Mouse (Mus musculus): ENCODE measurements around the gene Prrc2b.

The Prrc2b gene

GRCm38 (mm10) chr2:32137667-32138266 is 13.1 kb upstream of the Prrc2b start:
- DNase-seq, result peak; percentile 99

GRCm38 (mm10) chr2:32139377-32139776 is 11.5 kb upstream of the Prrc2b start:
- DNase-seq, result no peak

GRCm38 (mm10) chr2:32140498-32140934 is 10.4 kb upstream of the Prrc2b start:
- no peak for DNase-seq

GRCm38 (mm10) chr2:32141602-32142001 is 9.3 kb upstream of the Prrc2b start:
- no peak for DNase-seq

- no peak for DNase-seq
Observed at GRCm38 (mm10) chr2:32142368-32142767, 8.5 kb upstream of the Prrc2b start.

GRCm38 (mm10) chr2:32144633-32145032 is 6.2 kb upstream of the Prrc2b start:
- DNase-seq, result no peak

- no peak for DNase-seq
Observed at GRCm38 (mm10) chr2:32146617-32147162, 4.2 kb upstream of the Prrc2b start.

GRCm38 (mm10) chr2:32150135-32150534 is 747 bp upstream of the Prrc2b start:
- peak; percentile 66 for DNase-seq

- DNase-seq, result no peak
Observed at GRCm38 (mm10) chr2:32150562-32150923, 339 bp upstream of the Prrc2b start.

- DNase-seq, result peak; percentile 70
Observed at GRCm38 (mm10) chr2:32151660-32152366, 931 bp downstream of the Prrc2b start.

GRCm38 (mm10) chr2:32152367-32153034 is 1.6 kb downstream of the Prrc2b start:
- no peak for DNase-seq

GRCm38 (mm10) chr2:32153041-32153790 is 2.3 kb downstream of the Prrc2b start:
- DNase-seq, result no peak

- no peak for DNase-seq
Observed at GRCm38 (mm10) chr2:32153791-32154119, 2.9 kb downstream of the Prrc2b start.

GRCm38 (mm10) chr2:32154334-32154997 is 3.6 kb downstream of the Prrc2b start:
- no peak for DNase-seq

- DNase-seq, result no peak
Observed at GRCm38 (mm10) chr2:32154998-32155541, 4.2 kb downstream of the Prrc2b start.

- no peak for DNase-seq
Observed at GRCm38 (mm10) chr2:32155614-32156013, 4.7 kb downstream of the Prrc2b start.

- no peak for DNase-seq
Observed at GRCm38 (mm10) chr2:32156645-32157044, 5.8 kb downstream of the Prrc2b start.

- DNase-seq, result no peak
Observed at GRCm38 (mm10) chr2:32157328-32157727, 6.4 kb downstream of the Prrc2b start.

- no peak for DNase-seq
Observed at GRCm38 (mm10) chr2:32158616-32159239, 7.8 kb downstream of the Prrc2b start.

GRCm38 (mm10) chr2:32160525-32160924 is 9.6 kb downstream of the Prrc2b start:
- DNase-seq, result no peak

GRCm38 (mm10) chr2:32160967-32161366 is 10.1 kb downstream of the Prrc2b start:
- DNase-seq, result no peak

GRCm38 (mm10) chr2:32162102-32162501 is 11.2 kb downstream of the Prrc2b start:
- DNase-seq, result no peak
